Mouse (Mus musculus): ENCODE measurements around the gene Lrrk1.

- TF ChIP-seq CTCF (IDR thresholded peaks at IDR 0.05; ENCODE audit: low read depth), result no peak
- TF ChIP-seq EP300 (IDR thresholded peaks at IDR 0.05; ENCODE audit: low read depth), result peak; percentile 94
Observed at GRCm38 (mm10) chr7:66196609-66197445, 191.3 kb downstream of the Lrrk1 start.

Data from liver, embryonic 14.5 days (tissue).